Comparison of ENCODE assay signal across 14 mouse cellular contexts in the genomic region with DNA sequence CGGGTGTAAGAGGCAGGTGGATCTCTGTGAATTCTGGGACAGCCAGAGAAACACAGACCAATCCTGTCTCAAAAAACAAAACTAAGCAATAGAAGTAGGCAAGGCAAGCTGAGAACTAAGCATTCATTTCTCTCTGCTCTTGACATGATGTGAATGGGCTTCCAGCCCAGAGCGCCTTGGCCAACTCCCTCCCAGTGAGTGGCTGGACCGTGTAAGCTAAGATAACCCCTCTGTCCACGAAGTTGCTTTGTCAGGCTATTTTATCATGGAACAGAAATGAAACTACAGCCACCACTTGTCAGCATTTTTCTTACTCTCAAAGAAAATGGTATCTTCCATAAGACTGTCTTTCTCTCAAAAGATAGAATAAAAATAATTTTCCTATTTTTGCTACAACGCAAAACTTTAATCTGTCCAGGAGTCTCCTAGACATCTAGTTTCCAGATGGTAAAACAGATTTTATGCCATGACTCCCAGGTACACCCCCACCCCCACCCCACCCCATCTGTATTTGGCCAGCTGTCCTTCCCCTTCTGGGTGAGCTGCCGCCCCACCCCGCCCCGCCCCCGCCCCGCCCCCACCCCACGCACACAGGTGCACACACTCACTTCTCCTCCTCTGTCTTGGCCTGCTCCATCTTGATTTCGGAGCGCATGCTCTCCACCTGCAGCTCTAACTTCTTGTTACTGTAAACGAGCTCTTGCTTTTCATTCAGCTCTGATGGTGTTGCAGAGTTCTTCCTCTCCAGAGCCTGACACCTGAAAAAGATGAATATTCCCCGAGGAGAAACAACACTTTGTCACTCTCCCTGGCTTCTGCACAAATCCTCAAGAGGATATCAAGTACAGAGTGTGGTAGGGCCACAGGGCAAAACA. TPM values are rescaled to one million over a fixed set of nuclear protein-coding genes. Genes with fewer than 3 reads are reported as not detected.
DNase-seq lines count a peak whose midpoint lies in the region; ATAC-seq lines count a peak whose summit lies in the region.
"Had no signal": no experiment of that assay in that cellular context is flagged by ENCODE, and none has a peak within 500 bp of the region (broad histone marks: within the 10 kb centered on the region; RNA-seq: fewer than 3 reads in every experiment).

No protein-coding gene starts in this region.

- H3K4me2 ChIP-seq in kidney, embryonic 16.5 days (replicated peaks; ENCODE audit: low read depth, low read length), result no peak overlapping the region
- H3K4me2 ChIP-seq: hindbrain, embryonic 15.5 days; midbrain, embryonic 13.5 days; neural tube, embryonic 12.5 days; stomach, embryonic 15.5 days had no signal

- H3K9me3 ChIP-seq in kidney, embryonic 16.5 days (ENCODE audit: low read length), result no peaks in the 10 kb centered on the region
- H3K9me3 ChIP-seq: hindbrain, embryonic 15.5 days; limb, embryonic 10.5 days; midbrain, embryonic 13.5 days; neural tube, embryonic 12.5 days; stomach, embryonic 15.5 days had no signal

- no peak for ATAC-seq in kidney, embryonic 16.5 days (ENCODE audit: low FRiP score, low TSS enrichment)
- peak; percentile 72 for ATAC-seq in megakaryocyte progenitor cell, adult 5-6 weeks (replicated peaks; ENCODE audit: poor library complexity)
- ATAC-seq: midbrain, embryonic 13.5 days had no signal

- H3K27ac ChIP-seq in kidney, embryonic 16.5 days (ENCODE audit: low read length), result no peak overlapping the region
- H3K27ac ChIP-seq: hindbrain, embryonic 15.5 days; limb, embryonic 10.5 days; midbrain, embryonic 13.5 days; neural tube, embryonic 12.5 days; stomach, embryonic 15.5 days had no signal

- intact Hi-C loops in heart, postnatal 36 days (cut with DNase I), result no loop called here

- no peaks in the 10 kb centered on the region for H3K27me3 ChIP-seq in kidney, embryonic 16.5 days (ENCODE audit: insufficient read depth, low read length)
- H3K27me3 ChIP-seq: hindbrain, embryonic 15.5 days; midbrain, embryonic 13.5 days; neural tube, embryonic 12.5 days; stomach, embryonic 15.5 days had no signal

- DNase-seq in cerebellum, postnatal 10 days, result peak; percentile 56 to 67
- DNase-seq in cerebellum, postnatal 14 days, result no peak
- peak; percentile 13 to 32 for DNase-seq in kidney, postnatal 4 days
- peak; percentile 18 to 21 for DNase-seq in heart, postnatal 36 days
- no peak for DNase-seq in thymus, postnatal 4 days
- no peak for DNase-seq in cerebellum, postnatal 4 days (ENCODE audit: low spot score in 2 of 2)
- DNase-seq: cerebellum, adult 9-11 months had no signal

- WGBS in kidney, embryonic 16.5 days, result 62% methylated on average over 15 of the region's 15 CpGs

- no peak overlapping the region for H3K9ac ChIP-seq in kidney, embryonic 16.5 days (replicated peaks; ENCODE audit: low read length)
- H3K9ac ChIP-seq: hindbrain, embryonic 15.5 days; midbrain, embryonic 13.5 days; neural tube, embryonic 12.5 days; stomach, embryonic 15.5 days had no signal

- no peaks in the 10 kb centered on the region for H3K36me3 ChIP-seq in kidney, embryonic 16.5 days (ENCODE audit: insufficient read depth, low read length)
- H3K36me3 ChIP-seq: hindbrain, embryonic 15.5 days; limb, embryonic 10.5 days; midbrain, embryonic 13.5 days; neural tube, embryonic 12.5 days; stomach, embryonic 15.5 days had no signal

- H3K4me3 ChIP-seq in kidney, embryonic 16.5 days (ENCODE audit: low read length), result no peak overlapping the region
- H3K4me3 ChIP-seq: hindbrain, embryonic 15.5 days; limb, embryonic 10.5 days; midbrain, embryonic 13.5 days; neural tube, embryonic 12.5 days; stomach, embryonic 15.5 days had no signal

- H3K4me1 ChIP-seq in kidney, embryonic 16.5 days (ENCODE audit: insufficient read depth, low read length), result no peaks in the 10 kb centered on the region
- H3K4me1 ChIP-seq: hindbrain, embryonic 15.5 days; limb, embryonic 10.5 days; midbrain, embryonic 13.5 days had no signal

RNA-seq across cellular contexts. Expression of gene Mcm10, which starts 21.2 kb away (rescaled TPM):
- polyA plus RNA-seq in kidney, embryonic 16.5 days (2015; fragmentation: Nextera tagmentation; extraction: Ambion mirVana), result 34.0 and 39.5 TPM in 2 replicates
- total RNA-seq in heart, postnatal 36 days (2021), result under 1 TPM; 0.11 to 0.33 TPM
- total RNA-seq in megakaryocyte progenitor cell, adult 5-6 weeks (2015), result 66.4 and 68.7 TPM in 2 replicates
- 75.6 and 83.8 TPM in 2 replicates for total RNA-seq in megakaryocyte progenitor cell, adult 5-6 weeks (2017)

RNA-seq across cellular contexts. Expression of gene Optn, which starts 30.1 kb away (rescaled TPM):
- 15.7 and 16.3 TPM in 2 replicates for polyA plus RNA-seq in kidney, embryonic 16.5 days (2015; fragmentation: Nextera tagmentation; extraction: Ambion mirVana)
- total RNA-seq in heart, postnatal 36 days (2021), result 10 to 100 TPM; 64.7 to 65.2 TPM
- total RNA-seq in megakaryocyte progenitor cell, adult 5-6 weeks (2015), result 6.6 and 10.1 TPM in 2 replicates
- total RNA-seq in megakaryocyte progenitor cell, adult 5-6 weeks (2017), result 19.8 and 30.8 TPM in 2 replicates

RNA-seq across cellular contexts. Expression of gene Ucma, which starts 57.9 kb away (rescaled TPM):
- polyA plus RNA-seq in kidney, embryonic 16.5 days (2015; fragmentation: Nextera tagmentation; extraction: Ambion mirVana), result not detected in 2 replicates
- total RNA-seq in heart, postnatal 36 days (2021), result not detected
- not detected in 2 replicates for total RNA-seq in megakaryocyte progenitor cell, adult 5-6 weeks (2015)
- not detected in 2 replicates for total RNA-seq in megakaryocyte progenitor cell, adult 5-6 weeks (2017)
- polyA plus RNA-seq: limb, embryonic 10.5 days; midbrain, embryonic 13.5 days; neural tube, embryonic 12.5 days; stomach, embryonic 15.5 days had no signal

Comparison
In these comparisons a context has a peak if more than half of its experiments do, and no peak if none do; other contexts are left out.
1. DNase-seq: peak in cerebellum, postnatal 10 days (2 of 2), kidney, postnatal 4 days (2 of 2) and heart, postnatal 36 days (2 of 2); none in cerebellum, postnatal 14 days (0 of 2), thymus, postnatal 4 days (single experiment) and cerebellum, postnatal 4 days (0 of 2).
2. RNA of gene Mcm10, which starts 21.2 kb away (total RNA-seq): 66.4 to 83.8 TPM in megakaryocyte progenitor cell, adult 5-6 weeks; 0.11 to 0.33 TPM in heart, postnatal 36 days; every median in the first group is over 10 times any median in the second.